Mouse (Mus musculus) neural tube, embryonic 11.5 days (tissue): Measurements from ENCODE around the gene Serpinc1. TPM values are rescaled to one million over a fixed set of nuclear protein-coding genes. Genes with fewer than 3 reads are reported as not detected.
"Not testable (repeated sequence)": the region's sequence is repeated elsewhere in the genome, so short reads cannot be mapped to it uniquely, and the experiment has no call there.

Experiments
- ATAC-seq: fragments of 200-750 bp; cut with Nextera tagmentation; 2 replicates; pipeline ENCODE4 v1.8.0; 2017; ENCODE audit warnings: moderate number of reproducible peaks, mild to moderate bottlenecking, moderate TSS enrichment, moderate library complexity; ENCODE audit not compliant: insufficient read depth, low FRiP score, low TSS enrichment
- DNase-seq: peaks from one replicate; pipeline ENCODE4 v3.0.0-alpha.2; 2015; ENCODE audit warnings: low spot score
- H3K27ac ChIP-seq: fragments of 300-500 bp; sonication (generic); 2 replicates; pipeline ENCODE4 v1.5.1; 2014; ENCODE audit warnings: low read depth, mild to moderate bottlenecking, low read length
- H3K27me3 ChIP-seq: fragments of 300-500 bp; sonication (generic); 2 replicates; pipeline ENCODE4 v1.6.1; 2014; ENCODE audit warnings: mild to moderate bottlenecking, low read length, mixed read lengths; ENCODE audit not compliant: control insufficient read depth, insufficient read depth
- H3K36me3 ChIP-seq: fragments of 300-500 bp; sonication (generic); 2 replicates; pipeline ENCODE4 v1.6.1; 2014; ENCODE audit warnings: mild to moderate bottlenecking, low read length, moderate library complexity, mixed read lengths; ENCODE audit not compliant: control insufficient read depth, insufficient read depth
- H3K4me1 ChIP-seq: fragments of 300-500 bp; sonication (generic); 2 replicates; pipeline ENCODE4 v1.6.1; 2014; ENCODE audit warnings: low read length, mixed read lengths; ENCODE audit not compliant: control insufficient read depth, insufficient read depth
- H3K4me2 ChIP-seq: fragments of 300-500 bp; sonication (generic); 2 replicates; pipeline ENCODE4 v1.6.1; 2014; ENCODE audit warnings: low read depth, mild to moderate bottlenecking, moderate library complexity
- H3K4me3 ChIP-seq: fragments of 300-500 bp; sonication (generic); 2 replicates; pipeline ENCODE4 v1.5.1; 2014; ENCODE audit warnings: low read depth, low read length
- H3K9ac ChIP-seq: fragments of 300-500 bp; sonication (generic); 2 replicates; pipeline ENCODE4 v1.6.1; 2014; ENCODE audit warnings: mild to moderate bottlenecking, low read length
- H3K9me3 ChIP-seq: fragments of 300-500 bp; sonication (generic); 2 replicates; pipeline ENCODE4 v1.6.1; 2016; ENCODE audit warnings: low read length; ENCODE audit not compliant: control insufficient read depth
- WGBS: fragments of 180-500 bp; shearing (Covaris S2); extraction: QIAGEN DNeasy Blood & Tissue Kit; methylation state at CpG from one replicate; pipeline ENCODE4 v1.1.7; 2014; 5-methylcytosine and 5-hydroxymethylcytosine counted together
- polyA plus RNA-seq: library from polyadenylated mRNA; unstranded; fragments of >200 nt; fragmentation: Nextera tagmentation; extraction: Ambion mirVana; gene quantifications from 2 replicates; pipeline ENCODE4 v1.2.1, GENCODE M21; 2014

The Serpinc1 gene
- polyA plus RNA-seq, 1 experiment from 2014 or later, result 0.94 TPM

DNA sequence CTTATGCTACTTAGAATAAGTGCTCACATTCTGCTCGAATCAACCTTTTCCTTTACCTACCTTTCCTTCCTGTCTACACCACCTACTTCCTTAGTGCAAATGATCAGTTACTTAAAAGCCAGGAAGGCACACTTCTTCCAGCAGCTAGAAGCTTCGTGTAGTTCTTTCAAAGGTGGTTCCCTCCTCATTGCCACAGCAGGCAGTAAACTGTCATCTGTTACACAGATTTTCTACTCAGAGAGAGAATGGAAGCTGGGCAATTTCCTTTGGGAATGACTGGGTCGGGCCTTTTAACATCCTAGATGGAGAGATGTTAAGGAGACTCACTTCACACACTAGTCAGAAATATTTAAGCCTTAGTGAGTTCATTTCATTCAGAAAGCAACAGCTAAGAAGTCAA lies 27.1 kb downstream of the Serpinc1 start:
- H3K36me3 ChIP-seq, result no peaks in the 10 kb centered on the region
- H3K9ac ChIP-seq, result no peak overlapping the region
- H3K4me3 ChIP-seq, result no peak overlapping the region
- no peak for DNase-seq
- no peak for ATAC-seq
- H3K4me1 ChIP-seq, result no peaks in the 10 kb centered on the region
- 47% methylated on average over 3 of the region's 3 CpGs for WGBS
- no peak overlapping the region for H3K4me2 ChIP-seq
- H3K9me3 ChIP-seq, result no peaks in the 10 kb centered on the region
- no peaks in the 10 kb centered on the region for H3K27me3 ChIP-seq
- no peak overlapping the region for H3K27ac ChIP-seq

DNA sequence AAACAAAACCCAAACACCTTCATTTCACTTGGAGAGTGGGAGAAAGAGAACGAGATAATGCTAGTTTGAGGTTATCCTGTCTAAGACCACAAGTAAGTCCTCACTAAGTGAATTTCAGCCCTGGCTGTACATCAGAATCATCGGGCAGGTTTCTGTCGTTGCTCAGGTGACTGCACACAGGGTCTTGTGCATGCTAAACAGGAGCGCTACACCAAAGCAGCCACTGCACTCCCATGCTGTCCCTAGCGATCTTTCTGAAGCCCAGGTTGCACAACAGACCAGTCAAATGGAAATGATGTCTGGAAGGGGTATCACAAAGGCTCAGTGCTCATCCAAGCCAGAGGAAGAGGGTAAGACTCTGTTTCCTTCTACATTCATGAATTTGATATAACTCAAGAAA lies 28.1 kb downstream of the Serpinc1 start:
- no peaks in the 10 kb centered on the region for H3K36me3 ChIP-seq
- 82% methylated on average over 5 of the region's 5 CpGs for WGBS
- DNase-seq, result no peak
- no peak overlapping the region for H3K27ac ChIP-seq
- H3K4me1 ChIP-seq, result no peaks in the 10 kb centered on the region
- no peaks in the 10 kb centered on the region for H3K27me3 ChIP-seq
- no peaks in the 10 kb centered on the region for H3K9me3 ChIP-seq
- no peak overlapping the region for H3K9ac ChIP-seq
- H3K4me2 ChIP-seq, result no peak overlapping the region
- no peak overlapping the region for H3K4me3 ChIP-seq
- no peak for ATAC-seq

DNA sequence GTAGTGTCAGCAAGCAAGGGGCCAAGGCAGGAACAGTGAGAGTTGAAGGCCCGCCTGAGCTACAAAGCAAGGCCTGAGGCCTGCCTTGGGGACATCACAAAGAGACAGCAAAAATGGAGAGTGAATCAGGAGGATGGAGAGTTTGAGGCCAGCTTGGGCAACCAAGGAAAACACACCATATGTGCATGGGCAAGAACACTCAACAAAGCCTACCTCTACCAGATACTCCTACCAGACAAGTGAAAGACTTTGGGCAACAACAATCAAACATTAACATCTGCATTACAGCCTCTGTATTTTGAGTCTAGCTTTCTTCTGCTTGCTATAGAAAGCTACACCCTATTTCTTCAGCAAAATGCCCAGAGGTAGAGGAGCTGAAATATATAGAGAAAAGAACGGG lies 29.7 kb downstream of the Serpinc1 start:
- Histone ChIP-seq H3K4me3 (no peak overlapping the region), H3K9me3 (no peaks in the 10 kb centered on the region), H3K36me3 (0 out of 2 replicates have a peak, but pooled peaks cover 2% of the 10 kb centered on the region), H3K27ac (no peak overlapping the region), H3K4me1 (no peaks in the 10 kb centered on the region), H3K9ac (no peak overlapping the region), H3K4me2 (no peak overlapping the region), H3K27me3 (no peaks in the 10 kb centered on the region)
- WGBS, result 91% methylated on average over 2 of the region's 2 CpGs
- DNase-seq, result no peak
- ATAC-seq, result no peak

DNA sequence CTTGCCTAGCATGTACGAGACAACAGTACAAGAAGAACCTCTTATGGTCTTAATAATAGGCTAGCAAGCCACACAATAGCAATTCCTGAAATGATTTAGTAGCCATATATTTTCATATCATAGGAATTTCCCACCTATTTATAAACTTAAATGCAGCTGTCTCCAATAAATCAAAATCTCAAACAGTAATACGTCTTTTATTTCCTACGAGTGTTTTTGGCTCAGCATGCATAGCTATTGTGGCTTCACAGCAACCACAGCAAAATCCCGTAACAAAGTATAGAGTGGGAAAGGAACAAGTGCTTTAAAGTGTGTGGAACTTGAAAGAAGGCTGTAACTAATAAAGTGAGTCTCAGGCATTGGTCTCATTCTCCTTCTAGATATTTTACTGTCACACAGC lies 32.1 kb downstream of the Serpinc1 start:
- 83% methylated on average over 4 of the region's 4 CpGs for WGBS
- no peaks in the 10 kb centered on the region for H3K9me3 ChIP-seq
- H3K27me3 ChIP-seq, result no peaks in the 10 kb centered on the region
- ATAC-seq, result no peak
- 0 out of 2 replicates have a peak, but pooled peaks cover 2% of the 10 kb centered on the region for H3K36me3 ChIP-seq
- H3K9ac ChIP-seq, result no peak overlapping the region
- DNase-seq, result no peak
- H3K4me2 ChIP-seq, result no peak overlapping the region
- H3K4me3 ChIP-seq, result no peak overlapping the region
- H3K4me1 ChIP-seq, result no peaks in the 10 kb centered on the region
- H3K27ac ChIP-seq, result no peak overlapping the region

DNA sequence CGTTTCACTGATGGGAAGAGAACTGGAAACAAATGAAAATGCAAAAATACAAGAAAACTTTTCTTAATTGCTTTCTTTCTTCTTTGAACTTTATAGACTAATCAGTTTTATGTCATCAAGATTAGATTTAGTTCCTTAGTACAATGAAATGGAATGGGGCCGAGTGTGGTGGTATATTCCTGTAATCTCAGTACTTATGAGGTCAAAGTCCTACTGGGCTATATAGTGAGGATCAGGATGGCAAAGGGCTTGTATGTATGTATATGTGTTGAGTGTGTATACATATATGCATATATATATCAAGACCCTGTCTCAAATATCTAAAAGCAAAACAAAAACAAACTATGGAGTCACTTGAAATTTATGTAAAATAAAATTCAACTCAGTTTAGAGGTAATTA lies 38.0 kb downstream of the Serpinc1 start:
- Histone ChIP-seq H3K9ac (no peak overlapping the region), H3K27me3 (no peaks in the 10 kb centered on the region), H3K36me3 (peaks cover 4% of the 10 kb centered on the region; the same call in 1 of the 2 replicates), H3K9me3 (no peaks in the 10 kb centered on the region), H3K4me2 (no peak overlapping the region), H3K27ac (no peak overlapping the region), H3K4me3 (no peak overlapping the region), H3K4me1 (no peaks in the 10 kb centered on the region)
- DNase-seq, result no peak
- ATAC-seq, result no peak
- 91% methylated on average over 2 of the region's 2 CpGs for WGBS

DNA sequence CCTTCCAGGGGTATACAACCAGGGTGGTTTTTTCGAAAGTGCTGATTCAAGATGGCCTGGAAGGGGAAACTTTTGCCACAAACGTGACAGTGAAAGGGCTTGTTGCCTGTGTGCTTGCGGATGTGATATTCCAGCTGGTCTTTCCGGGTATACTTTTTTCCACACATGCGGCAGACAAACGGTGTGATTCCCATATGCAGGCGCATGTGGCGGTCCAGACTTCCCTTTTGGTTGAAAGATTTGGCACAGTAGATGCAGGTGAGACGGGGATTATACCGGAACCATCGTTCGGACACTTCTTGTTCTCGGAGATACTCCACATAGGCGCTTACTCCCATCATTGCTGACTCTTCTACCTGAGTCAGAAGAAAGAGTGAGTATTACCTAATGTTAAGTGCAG lies 41.7 kb downstream of the Serpinc1 start:
- Histone ChIP-seq H3K4me2 (no peak overlapping the region), H3K36me3 (peaks cover 2% of the 10 kb centered on the region; the same call in 1 of the 2 replicates), H3K27me3 (no peaks in the 10 kb centered on the region), H3K27ac (no peak overlapping the region), H3K9me3 (no peaks in the 10 kb centered on the region), H3K4me3 (no peak overlapping the region), H3K4me1 (no peaks in the 10 kb centered on the region), H3K9ac (no peak overlapping the region)
- ATAC-seq, result no peak
- DNase-seq, result no peak
- WGBS, result 95% methylated on average over 14 of the region's 14 CpGs

DNA sequence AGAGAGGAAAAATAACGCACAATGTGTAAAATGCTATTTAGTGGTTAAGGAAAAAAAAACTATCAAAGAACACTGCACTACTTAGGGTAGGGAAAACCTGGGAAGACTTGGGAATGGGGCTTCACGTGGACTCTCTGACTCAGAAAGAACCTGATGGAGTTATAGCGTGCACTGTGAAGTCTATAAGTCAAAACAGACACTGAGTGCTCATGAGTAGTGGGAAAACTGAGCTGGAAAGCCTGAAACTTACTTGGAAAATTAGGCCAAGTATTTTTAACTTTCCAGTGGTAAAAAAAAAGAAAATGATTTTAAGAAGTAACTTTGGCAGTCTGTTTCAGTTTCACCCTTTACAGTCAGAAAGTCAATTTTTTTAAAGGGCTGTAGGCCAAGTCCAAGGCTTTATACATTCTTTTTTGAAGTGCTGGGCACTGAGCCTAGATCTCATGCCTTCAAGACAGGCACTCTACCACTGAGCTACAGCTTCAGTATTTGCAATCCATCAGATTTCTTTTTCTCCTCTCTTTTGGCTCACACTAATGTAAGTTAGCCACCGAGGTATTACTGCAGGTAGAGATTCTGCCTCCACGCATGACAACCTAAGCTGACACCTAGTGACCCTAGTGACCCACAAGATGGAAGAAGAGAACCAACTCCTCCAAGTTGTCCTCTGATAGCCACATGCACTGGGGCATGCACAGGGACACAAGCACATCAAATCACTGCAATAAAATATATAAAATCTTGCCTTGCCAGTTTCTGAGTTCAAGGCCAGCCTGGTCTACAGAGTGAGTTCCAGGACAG lies 47.2 kb downstream of the Serpinc1 start:
- no peaks in the 10 kb centered on the region for H3K4me1 ChIP-seq
- no peak overlapping the region for H3K9ac ChIP-seq
- DNase-seq (no peak), ATAC-seq (no peak)
- no peaks in the 10 kb centered on the region for H3K27me3 ChIP-seq
- no peak overlapping the region for H3K4me3 ChIP-seq
- no peaks in the 10 kb centered on the region for H3K36me3 ChIP-seq
- H3K9me3 ChIP-seq, result no peaks in the 10 kb centered on the region
- H3K4me2 ChIP-seq, result no peak overlapping the region
- WGBS, result 90% methylated on average over 5 of the region's 5 CpGs
- no peak overlapping the region for H3K27ac ChIP-seq

DNA sequence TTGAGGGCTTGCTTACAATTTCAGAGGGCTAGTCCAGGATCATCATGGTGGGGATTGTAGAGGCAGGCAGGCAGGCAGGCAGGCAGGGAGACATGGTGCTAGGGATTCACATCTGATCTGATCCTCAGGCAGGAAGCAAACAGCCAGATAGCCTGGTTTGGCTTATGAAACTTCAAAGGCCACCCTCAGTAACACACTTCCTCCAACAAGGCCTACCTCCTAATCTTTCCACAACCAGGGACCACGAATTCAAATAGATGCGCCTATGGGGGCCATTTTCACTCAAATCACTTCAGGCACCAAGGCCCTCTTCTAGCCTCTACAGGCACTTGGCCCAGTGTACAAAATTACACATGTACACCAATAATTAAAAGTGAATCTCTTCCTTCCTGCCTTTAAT lies 48.8 kb downstream of the Serpinc1 start:
- no peak overlapping the region for H3K27ac ChIP-seq
- no peak for DNase-seq
- no peak overlapping the region for H3K4me3 ChIP-seq
- H3K36me3 ChIP-seq, result no peaks in the 10 kb centered on the region; the same call in 1 of the 2 replicates
- no peak overlapping the region for H3K9ac ChIP-seq
- no peak overlapping the region for H3K4me2 ChIP-seq
- ATAC-seq, result no peak
- 88% methylated on average over 2 of the region's 2 CpGs for WGBS
- no peaks in the 10 kb centered on the region for H3K27me3 ChIP-seq
- H3K9me3 ChIP-seq, result no peaks in the 10 kb centered on the region
- no peaks in the 10 kb centered on the region for H3K4me1 ChIP-seq

DNA sequence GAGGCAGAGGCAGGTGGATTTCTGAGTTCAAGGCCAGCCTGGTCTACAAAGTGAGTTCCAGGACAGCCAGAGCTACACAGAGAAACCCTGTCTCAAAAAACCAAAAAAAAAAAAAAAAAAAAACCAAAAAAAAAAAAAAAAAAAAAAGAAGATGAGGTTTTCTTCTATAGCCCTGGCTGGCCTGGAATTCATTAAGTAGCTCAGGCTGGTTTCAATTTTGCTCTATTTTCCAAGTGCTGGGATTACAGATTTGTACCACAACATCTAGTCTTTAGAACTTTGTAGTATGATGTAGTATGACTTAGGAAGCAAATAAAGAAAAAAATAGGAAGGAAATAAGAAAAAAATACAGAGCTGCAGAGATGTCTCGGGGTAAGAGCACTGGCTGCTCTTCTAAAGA lies 50.0 kb downstream of the Serpinc1 start:
- not testable (repeated sequence) for H3K36me3 ChIP-seq, H3K9me3 ChIP-seq, H3K4me2 ChIP-seq, H3K4me1 ChIP-seq, ATAC-seq, H3K4me3 ChIP-seq, H3K27me3 ChIP-seq, H3K9ac ChIP-seq, H3K27ac ChIP-seq, DNase-seq
- 93% methylated on average over 1 of the region's 1 CpGs for WGBS
